Mouse (Mus musculus): ENCODE data around the gene Nbea. TPM values are rescaled to one million over a fixed set of nuclear protein-coding genes. Genes with fewer than 3 reads are reported as not detected.

Gene Nbea
- total RNA-seq, 2 experiments from 2014 or later, result 24.1 to 27.1 TPM

DNA sequence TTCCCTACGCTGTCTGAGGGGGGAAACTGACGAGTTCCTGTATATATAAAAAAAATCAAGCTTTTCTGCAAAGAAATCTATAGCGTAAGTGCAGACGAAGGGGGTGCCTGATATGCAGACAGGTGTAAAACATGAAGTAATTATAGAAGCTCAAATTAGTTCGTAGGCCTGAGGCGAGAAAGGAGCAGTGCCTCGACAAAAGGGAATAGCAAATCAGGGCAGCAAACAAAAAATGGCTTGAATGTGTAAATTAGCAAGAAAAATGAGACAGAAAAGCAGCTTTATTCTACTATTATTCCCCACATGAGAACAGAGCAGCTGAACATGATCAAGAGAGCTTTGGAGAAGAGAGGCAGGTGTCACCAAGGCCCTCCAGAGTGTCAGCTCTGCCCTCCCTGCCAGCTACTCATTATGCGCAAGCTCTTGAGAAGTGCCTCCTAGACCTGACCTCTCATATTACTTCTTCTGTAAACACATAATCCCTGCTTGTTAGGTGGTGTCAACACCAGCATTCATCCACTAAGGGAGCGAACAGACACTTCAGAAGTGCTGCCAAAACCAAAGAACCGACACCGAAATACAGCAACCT lies 426.8 kb downstream of the Nbea start:
- no peak for DNase-seq
- intact Hi-C loops (cut with DNase I), result no loop called here

DNA sequence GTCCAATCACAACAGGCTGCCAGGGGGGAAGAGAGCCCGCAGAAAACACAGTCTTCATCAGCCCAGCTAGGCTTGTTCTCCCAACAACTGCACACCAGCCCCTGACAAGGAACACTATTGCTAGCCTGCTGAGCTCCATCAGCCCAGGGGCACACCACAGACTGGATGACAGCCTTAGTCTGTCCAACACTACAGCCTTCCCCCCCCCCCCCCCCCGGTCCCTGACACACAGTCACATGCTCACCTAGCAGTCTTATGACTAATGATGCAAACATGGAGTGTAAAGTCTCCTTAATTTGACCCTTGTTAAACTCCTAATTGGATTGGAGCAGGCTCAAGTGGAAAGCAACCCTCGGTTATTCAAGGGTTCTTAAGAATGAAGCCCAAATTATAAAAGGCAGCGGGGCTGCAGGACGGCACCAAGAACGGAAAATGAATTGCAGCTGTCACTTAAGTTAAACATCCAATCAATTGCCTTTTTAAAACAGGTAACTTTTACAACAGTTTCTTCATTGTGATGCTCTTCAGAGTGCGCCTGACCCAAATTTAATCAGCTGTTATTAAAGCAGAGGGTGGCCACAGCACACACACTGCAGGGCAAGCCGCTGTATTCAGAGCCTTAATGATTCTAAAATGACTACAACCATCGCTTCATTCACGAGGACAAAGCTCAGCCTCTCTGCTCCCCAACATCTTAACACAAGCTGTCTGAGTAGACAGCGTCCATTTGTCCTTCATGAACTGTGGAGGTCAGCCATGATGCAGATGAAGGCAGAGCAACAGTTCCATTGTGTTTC lies 427.5 kb downstream of the Nbea start:
- DNase-seq, result no peak
- intact Hi-C loops (cut with DNase I), result no loop called here

DNA sequence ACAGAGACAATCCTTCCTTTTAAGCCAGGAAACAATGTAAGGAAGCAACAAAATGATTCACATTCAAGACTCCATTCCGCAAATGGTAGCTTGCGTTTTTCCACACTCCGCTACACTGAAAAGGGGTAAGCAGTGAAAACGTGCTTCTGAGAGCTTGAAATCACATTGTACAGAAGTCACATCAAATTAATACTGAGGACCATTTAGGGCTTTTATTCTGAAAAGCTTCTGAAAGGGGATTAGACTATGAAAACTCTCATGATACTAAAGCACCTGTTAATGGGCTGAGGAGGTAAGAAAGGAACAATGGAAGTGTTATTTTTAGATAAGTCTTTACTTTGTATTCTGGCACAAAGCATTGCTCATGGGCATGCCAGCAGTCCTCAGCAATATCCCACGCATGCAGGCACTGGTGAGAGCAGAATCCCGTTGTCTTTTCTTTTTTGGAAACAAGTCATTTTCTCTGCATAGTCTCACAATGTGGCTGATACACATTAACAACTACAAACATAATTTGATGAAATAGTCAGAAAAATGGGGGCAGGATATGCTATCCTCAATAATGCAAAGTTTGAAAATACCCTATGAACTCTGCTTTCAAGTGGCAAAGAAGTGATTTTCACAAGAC lies 428.4 kb downstream of the Nbea start:
- intact Hi-C loops (cut with DNase I), result no loop called here
- no peak for DNase-seq

DNA sequence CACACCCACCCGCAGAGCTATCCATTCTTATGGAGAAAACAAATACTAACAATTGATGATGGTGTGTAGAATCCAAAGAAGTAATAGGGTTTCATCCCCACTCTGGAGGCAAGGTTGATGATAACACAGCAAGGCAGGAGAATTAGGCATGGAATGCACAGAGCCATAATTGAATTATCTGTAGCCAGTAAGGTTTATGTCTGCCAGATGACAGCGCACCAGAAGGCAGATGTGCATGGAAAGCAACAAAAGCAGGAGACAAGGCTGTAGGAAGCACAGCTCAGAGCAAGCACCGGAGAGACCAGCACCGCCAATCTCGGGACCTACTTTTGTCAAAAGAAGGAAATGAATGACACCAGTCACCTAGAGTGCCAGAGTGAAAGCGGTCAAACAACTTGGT lies 429.6 kb downstream of the Nbea start:
- intact Hi-C loops (cut with DNase I), result no loop called here

DNA sequence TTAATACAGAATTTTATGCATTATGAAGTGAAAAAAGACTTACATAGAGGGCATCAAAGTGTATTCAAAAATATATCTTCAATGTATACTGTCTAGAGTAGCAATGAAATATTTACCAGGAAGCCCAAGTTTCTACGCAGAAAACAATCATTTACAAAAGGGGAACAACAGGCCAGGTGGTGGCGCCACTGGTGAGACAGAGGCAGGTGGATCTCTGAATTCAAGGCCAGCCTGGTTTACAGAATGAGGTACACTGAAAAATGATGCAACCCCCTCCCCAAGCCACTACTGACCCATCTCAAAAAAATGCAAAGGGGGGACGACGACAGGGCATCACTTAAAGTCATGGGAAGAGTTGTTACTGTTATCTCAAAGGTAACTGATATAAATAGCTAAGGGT lies 430.9 kb downstream of the Nbea start:
- DNase-seq, result no peak
- intact Hi-C loops (cut with DNase I), result no loop called here

More for the DNA sequence above, 429.6 kb downstream of the Nbea start:
- DNase-seq, result no peak

DNA sequence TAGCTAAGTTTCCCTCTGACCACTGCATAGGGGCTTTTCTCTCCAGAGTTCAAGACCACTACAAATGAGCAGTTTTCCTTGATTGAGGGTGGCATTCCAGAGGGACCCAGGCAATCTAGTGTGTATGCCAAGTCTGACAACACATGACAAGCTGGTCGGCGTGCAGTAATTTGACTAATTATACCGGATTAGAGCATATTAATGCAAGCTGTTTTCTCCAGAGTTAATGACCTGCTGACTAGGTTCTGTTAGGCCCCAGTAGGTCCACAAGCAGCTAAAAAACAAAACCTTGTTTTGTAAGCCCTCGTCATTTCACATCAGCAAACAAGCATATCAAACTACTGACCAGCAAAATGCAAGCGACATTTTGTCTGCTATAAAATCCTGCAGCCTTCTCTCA lies 432.1 kb downstream of the Nbea start:
- intact Hi-C loops (cut with DNase I), result no loop called here
- DNase-seq, result no peak

DNA sequence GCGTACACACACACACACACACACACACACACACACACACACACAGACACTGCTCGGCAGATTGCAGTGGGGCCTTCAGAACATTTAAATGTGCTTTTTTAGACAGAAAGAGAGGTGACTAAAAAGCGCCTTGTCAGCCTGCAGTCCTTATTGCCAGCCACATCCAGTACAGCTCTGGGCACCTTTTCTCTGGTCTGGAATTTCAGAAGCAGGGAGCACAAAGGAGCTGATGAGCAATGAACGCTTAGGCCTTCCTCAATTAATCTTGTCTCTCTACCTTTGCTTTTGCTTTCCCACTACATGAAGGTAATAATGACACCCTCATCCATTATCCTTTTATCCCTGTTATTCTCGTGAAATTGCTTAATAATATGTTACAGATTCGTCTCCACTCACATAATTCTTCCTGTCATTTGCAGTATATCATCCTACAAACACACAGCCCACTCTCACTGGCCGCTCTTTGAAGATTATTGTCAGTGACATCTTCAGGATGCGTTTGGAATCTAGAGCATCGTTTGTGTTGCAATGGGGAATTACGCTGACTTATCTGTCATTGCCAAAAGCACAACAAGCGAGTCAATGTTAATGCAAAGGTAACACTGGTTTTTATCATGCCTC lies 432.9 kb downstream of the Nbea start:
- DNase-seq, result no peak
- intact Hi-C loops (cut with DNase I), result no loop called here

DNA sequence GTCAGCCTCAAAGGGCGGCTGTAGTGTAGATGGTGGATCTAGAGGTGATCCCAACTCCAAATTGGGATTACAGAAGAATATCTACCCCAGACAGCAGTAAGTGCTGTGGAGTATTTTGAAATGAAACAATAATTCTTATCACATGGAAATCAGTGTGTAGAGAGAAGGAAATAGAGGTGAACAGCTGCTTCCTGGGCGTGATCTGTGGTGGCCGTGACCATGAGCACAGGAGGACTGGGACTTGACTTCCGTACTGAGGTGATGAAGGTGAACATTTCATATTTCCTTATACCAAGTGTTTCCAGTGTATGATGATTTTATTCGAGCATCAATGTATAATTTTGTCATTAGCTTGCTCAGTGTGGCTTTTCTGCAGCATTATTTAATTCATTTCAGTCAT lies 439.6 kb downstream of the Nbea start:
- no peak for DNase-seq
- intact Hi-C loops (cut with DNase I), result no loop called here

DNA sequence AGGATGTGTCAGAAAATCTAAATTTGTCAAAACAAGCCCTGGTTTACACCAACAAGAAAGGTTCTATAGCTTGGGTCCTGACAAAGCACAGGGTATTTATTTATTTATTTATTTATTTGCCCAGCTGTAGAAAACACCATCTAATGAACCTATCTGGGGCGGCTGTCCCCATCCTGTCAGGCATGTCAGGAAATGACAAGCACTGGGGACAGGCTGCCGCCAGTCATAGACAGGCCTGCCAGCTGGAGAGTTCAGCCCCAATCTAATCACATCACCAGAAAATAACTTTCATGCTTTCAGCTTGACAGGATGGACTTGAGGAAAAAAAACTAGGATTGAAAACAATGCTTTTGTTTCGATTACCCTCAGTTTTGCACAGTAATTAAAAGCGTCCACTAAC lies 440.8 kb downstream of the Nbea start:
- intact Hi-C loops (cut with DNase I), result no loop called here
- peak; percentile 6 to 12 for DNase-seq

DNA sequence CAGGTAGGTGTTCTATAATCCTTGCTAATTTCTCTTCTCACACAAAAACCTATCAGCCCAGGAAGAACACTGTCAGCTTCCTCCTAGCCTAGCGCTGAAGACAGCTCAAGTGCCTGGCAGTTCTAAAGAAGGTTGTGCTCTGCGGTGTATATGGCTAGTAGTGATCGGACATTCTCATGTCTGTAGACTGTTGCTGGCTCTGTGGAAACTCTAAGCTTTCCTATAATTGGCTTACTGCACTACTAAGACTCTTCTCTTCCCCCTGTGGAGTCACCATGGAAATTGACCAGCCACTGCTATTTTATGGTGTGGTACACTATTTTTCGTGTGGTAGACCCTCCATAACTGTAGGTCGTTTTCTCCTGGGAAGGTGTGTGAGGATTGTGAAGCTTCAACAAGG lies 441.3 kb downstream of the Nbea start:
- intact Hi-C loops (cut with DNase I), result no loop called here
- DNase-seq, result no peak

DNA sequence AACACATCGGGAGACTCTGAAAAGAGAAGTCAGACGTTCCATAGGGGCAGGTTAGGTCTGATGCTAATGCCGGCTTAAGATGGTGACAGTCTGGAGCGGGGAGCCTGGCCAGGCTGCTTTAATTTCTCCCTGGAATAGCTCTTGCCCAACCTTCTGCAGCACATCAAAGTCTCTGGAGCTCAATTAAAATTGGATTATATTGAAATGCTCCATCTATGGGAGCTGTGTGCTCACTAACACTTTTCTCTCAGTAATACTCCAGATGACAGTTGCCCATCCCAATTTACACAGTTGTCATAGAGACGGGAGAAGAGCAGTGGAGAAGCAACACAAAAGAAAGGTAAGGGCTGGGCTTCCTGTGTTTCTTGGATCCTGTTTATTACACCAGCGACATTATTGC lies 442.1 kb downstream of the Nbea start:
- intact Hi-C loops (cut with DNase I), result no loop called here
- DNase-seq, result no peak

DNA sequence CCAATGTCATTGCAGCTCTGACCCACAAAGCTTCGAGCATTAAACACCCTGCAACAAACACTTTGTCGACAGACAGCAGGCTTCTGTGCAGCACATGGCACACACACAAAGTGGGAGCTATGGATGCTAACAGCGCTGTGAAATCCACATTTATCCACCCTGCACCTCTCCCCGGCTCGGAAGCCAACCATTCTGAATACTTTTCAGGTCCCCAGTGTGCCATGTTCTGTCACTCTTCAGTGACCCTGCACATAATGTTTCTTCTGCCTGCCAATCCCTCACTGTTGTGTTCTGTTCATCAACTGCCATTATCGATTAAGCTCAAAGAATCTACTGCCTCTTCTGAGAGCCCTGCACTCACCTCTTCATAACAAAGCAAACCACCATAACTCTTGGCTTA lies 449.8 kb downstream of the Nbea start:
- intact Hi-C loops (cut with DNase I), result no loop called here
- DNase-seq, result no peak

DNA sequence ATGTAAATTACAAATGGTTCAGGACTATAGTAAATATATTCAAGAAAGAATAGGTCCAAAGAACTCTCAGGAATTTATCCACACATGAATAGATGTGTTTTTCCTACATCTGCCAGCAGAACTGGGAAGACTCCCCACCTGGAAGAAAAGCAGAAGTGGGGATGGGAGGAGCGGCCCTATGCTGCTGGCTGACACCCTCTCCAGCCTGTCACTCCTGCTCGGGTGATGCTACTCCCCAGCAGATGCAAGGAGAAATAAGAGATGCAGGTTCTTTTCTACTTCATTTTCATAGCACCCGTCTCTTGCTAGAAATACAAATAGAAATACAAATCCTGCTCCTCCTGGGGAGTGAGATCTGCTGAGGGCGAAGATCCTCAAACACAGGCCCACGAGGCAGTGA lies 453.0 kb downstream of the Nbea start:
- intact Hi-C loops (cut with DNase I), result no loop called here
- DNase-seq, result no peak

DNA sequence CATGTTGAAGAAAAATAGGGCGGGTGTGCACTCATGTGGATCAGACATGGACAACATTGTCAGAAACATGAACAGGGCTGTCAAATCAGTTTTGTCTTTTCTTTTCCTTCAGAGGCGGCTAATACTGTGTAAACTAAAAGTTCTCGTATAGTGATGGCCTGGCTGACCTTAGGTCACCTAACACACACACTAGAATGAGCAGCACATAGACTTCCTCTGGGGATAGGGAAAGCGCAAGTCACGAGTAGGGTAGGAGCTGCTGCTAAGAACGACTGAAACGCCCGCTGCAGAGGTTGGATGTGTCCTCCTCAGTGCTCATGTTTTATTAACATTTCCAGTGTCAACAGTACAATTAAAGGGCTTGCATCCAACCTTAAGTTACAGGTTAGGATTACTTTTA lies 453.4 kb downstream of the Nbea start:
- intact Hi-C loops (cut with DNase I), result no loop called here

DNA sequence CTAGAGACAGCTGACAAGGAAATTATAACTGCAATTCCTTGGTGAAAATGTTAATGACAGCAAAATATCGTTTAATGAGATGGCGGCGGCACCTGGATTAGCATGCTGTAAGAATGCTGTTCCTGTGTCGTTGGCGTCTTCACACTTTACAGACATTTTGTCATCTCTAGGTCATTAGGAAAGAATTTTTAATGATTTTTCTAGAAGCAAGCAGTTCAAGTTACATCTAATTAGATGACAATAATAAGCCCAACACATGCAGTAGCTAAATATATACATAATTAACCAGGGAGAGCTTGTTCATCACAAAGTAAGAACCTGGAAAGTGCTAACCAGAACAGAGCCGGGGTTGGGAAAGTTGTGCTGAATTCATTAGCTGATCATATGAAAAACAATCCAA lies 469.2 kb downstream of the Nbea start:
- intact Hi-C loops (cut with DNase I), result no loop called here
- no peak for DNase-seq

More for the DNA sequence above, 453.4 kb downstream of the Nbea start:
- DNase-seq, result no peak

DNA sequence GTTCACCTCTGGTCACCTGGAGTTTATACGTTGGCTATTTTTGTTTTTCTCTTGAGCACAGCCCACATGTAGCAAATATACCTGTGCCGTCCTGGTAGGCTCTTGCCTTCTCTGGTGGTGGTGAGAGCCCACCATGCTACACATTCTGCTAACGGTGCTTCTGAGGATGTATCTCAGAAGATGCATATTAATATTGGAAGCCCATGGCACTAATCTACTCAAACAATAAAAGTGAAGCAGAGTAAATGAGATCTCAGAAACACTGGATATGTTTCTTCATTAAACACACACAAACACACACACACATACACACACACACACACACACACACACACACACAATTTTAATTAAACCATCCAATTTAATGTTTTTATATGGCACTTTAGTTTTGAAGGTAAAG lies 469.6 kb downstream of the Nbea start:
- intact Hi-C loops (cut with DNase I), result no loop called here
- no peak for DNase-seq

DNA sequence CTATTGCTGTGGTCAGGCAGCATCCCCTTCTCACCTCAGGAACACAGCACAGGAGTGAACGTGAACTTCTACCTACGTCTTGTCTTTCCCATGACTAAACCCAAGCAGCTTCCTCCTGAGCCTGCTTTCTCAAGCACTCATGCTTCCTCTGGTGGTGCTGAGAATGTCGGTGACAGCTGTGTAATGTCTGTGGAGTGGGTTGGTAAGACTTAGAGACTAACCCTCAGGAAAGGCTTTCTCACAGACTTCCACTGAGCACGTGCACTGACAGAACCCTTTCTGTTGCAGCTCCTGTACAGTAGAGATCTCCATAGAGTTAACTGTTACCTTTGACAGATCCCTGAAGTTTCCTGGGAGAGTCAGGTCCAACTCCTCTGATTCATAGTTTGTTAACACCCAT lies 473.2 kb downstream of the Nbea start:
- DNase-seq, result no peak

DNA sequence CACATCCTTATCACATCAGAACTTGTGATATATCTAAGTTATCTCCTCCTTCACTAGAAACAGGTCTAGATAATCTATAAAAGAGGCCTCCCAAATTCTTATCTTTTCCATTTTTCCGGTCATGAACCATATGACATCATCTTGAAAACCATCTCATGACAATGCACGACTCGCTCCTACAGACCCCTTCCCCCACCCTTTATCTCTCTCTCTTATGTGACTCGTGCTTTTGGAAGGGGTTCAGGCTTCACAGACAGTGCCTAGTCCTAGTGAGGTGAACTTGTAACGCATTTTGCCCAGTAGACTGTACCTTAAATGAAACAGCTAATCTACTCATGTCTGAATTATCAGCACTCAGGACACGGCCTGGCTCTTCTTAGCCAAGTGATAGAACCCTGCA lies 481.9 kb downstream of the Nbea start:
- intact Hi-C loops (cut with DNase I), result no loop called here
- no peak for DNase-seq

More for the DNA sequence above, 473.2 kb downstream of the Nbea start:
- intact Hi-C loops (cut with DNase I), result no loop called here

DNA sequence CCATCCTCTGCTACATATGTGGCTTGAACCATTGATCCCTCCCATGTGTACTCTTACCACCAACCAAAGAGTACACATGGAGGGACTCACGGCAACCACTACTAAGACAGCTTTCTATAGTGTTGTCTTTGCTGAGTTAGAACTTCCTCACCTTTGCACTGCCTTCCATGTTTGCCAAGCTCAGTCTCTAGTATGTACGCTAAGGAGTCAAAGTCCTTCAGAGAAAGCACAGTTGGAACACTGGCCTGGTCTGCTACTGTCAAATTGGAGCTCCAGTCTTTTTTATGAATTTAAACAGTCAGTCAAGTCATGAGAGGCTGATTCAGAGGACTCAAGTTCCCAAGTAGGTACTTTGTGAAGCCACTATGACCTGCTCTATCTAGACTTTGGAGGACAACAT lies 486.3 kb downstream of the Nbea start:
- intact Hi-C loops (cut with DNase I), result no loop called here
- DNase-seq, result no peak

DNA sequence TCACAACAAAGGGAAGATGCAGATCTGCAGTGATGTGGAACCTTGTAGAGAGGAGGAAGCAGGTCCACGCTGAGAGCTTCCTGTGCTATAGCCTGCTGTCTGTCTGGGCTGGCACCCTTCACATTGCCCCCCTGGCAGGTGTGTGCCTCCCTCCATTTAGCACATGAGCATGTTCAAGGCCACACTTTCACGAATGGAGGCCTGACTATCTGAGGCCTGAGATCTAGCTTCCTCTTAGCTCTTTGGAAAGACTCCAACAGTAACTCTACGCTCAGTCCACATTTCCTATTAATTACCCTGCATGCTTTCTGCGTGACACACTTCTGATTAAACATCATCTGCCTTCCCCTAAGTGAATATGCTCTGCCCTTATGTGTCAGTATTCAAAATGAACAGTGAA lies 490.4 kb downstream of the Nbea start:
- intact Hi-C loops (cut with DNase I), result no loop called here
- no peak for DNase-seq

DNA sequence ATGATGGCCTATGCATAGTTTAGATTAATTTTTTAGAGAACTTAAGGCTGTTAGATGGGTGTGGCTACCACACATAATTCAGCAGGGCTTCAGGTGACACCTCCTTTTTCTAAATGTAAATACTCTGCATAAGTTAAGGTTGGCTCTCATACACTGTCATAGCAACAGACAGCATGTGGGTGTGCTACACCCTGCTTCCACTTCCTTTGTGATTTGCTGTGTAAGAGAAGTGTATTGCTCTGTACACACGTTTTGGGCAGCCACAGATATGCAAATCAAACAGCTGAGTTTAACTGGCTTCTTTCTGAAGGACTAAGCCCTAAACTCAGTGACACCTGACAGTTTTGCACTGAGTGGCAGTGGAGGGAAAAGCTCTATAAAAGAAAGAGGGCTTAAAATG lies 495.4 kb downstream of the Nbea start:
- intact Hi-C loops (cut with DNase I), result no loop called here
- DNase-seq, result no peak

DNA sequence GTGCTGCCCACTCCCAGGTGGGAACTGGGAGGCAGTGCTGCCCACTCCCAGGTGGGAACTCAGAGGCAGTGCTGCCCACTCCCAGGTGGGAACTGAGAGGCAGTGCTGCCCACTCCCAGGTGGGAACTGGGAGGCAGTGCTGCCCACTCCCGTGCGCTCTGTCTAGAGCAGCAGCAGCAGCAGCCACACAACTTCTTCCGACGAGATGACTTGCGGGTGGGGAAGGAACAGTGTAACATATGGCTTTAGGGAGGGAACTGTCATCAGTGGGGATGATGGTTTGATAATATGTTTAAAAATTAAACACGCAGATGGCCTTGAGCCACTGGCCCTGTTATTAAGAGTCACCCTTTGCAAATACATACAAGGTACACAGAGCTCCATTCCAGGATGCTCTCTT lies 496.5 kb downstream of the Nbea start:
- DNase-seq, result no peak
- intact Hi-C loops (cut with DNase I), result no loop called here
